Mouse (Mus musculus): ENCODE data around the gene A830031A19Rik.

DNA sequence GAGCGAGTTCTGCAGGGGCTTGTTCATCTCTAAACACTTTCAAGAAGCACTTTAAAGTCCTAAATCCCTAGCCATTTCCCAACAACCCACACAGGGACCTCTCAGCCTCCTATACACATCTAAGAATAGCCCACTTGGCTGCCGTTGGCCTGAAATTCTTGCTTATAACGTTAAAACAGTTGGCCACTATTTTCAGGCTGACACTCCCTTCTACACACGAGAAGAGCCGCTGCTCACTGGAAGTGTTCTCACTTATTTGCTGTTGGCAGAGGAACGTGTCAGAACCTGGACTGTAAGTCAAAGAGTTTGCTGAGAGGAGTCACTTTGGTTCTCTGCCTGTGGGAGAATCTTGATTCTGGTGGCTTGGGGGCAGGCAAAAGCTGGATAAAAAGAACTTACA lies 30.8 kb downstream of the A830031A19Rik start:
- TF ChIP-seq POLR2A (IDR thresholded peaks at IDR 0.05; ENCODE audit: insufficient read depth, low read depth, low read length) (no peak), CTCF (IDR thresholded peaks at IDR 0.05; ENCODE audit: insufficient read depth, low read depth, low read length) (no peak)
